Mouse (Mus musculus) ES-Bruce4 (cell line): ENCODE measurements around the gene Gm17655.

Source experiments
- CTCF ChIP-seq: IDR thresholded peaks from one replicate; pipeline ENCODE4 v1.8.1; 2011; ENCODE audit warnings: low read depth, low read length
- POLR2A ChIP-seq: IDR thresholded peaks from one replicate; pipeline ENCODE4 v1.8.1; 2011; ENCODE audit warnings: low read length; ENCODE audit not compliant: insufficient read depth

- TF ChIP-seq CTCF, result no peak
- TF ChIP-seq POLR2A, result no peak
Measured at GRCm38 (mm10) chr5:110101716-110102347, 29.5 kb upstream of the Gm17655 start.
